In the genomic region with DNA sequence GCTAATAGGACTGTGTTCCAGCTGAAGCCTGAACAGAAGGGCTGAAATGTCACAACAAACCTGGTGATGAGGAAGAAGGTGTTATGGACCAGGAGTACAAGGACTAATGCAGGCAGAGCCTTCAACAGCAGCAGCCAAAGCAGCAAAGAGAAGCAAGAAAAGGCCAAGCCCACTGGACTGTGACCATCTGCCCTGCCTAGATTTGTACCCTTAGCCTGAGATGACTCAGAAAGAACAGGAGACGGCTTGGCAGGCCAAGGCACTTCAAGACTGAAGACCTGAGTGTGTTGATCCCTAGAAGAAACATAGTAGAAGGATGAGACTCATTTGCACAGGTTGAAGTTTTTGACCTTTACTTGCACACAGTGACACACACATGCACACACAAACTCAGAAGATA, we compare ENCODE assay signal across 27 mouse cellular contexts.
DNase-seq lines count a peak whose midpoint lies in the region; ATAC-seq and TF ChIP-seq lines count a peak whose summit lies in the region.
"Had no signal": no experiment of that assay in that cellular context is flagged by ENCODE, and none has a peak within 500 bp of the region (broad histone marks: within the 10 kb centered on the region; RNA-seq: fewer than 3 reads in every experiment).

No protein-coding gene starts in this region.

- H3K36me3 ChIP-seq in stomach, postnatal 0 days (ENCODE audit: control insufficient read depth, insufficient read depth, low read length) = peaks cover 7% of the 10 kb centered on the region

- TF ChIP-seq EP300 in stomach, postnatal 0 days (optimal IDR thresholded peaks at IDR 0.05) = no peak

- no peak overlapping the region for H3K4me3 ChIP-seq in stomach, postnatal 0 days (ENCODE audit: low read depth, low read length)
- H3K4me3 ChIP-seq: embryonic facial prominence, embryonic 12.5 days; embryonic facial prominence, embryonic 15.5 days; gastrocnemius, adult 2 months; heart, embryonic 12.5 days; heart, embryonic 15.5 days; hindbrain, embryonic 10.5 days; hindbrain, embryonic 13.5 days had no signal

- peak; percentile 74; the same call in 1 of the 2 replicates for ATAC-seq in stomach, postnatal 0 days (ENCODE audit: low FRiP score, low TSS enrichment)
- no peak for ATAC-seq in megakaryocyte progenitor cell, adult 5-6 weeks (replicated peaks; ENCODE audit: poor library complexity)
- ATAC-seq in granulocyte monocyte progenitor cell, adult 5-6 weeks (replicated peaks; ENCODE audit: poor library complexity, severe bottlenecking) = no peak
- ATAC-seq: forebrain, embryonic 14.5 days; forebrain, postnatal 0 days; hindbrain, embryonic 16.5 days had no signal

- 74% methylated on average over 1 of the region's 1 CpGs for WGBS in stomach, postnatal 0 days

- peak; percentile 49 for DNase-seq in kidney, adult 9 months
- DNase-seq in kidney, postnatal 25 days = no peak
- peak; percentile 18 for DNase-seq in A20 (ENCODE audit: low read depth, low spot score)
- peak; percentile 20 for DNase-seq in NIH3T3 (ENCODE audit: low read depth)
- peak; percentile 27 for DNase-seq in stomach, postnatal 0 days (ENCODE audit: low spot score)
- DNase-seq: adrenal gland, postnatal 10 days; adrenal gland, postnatal 36 days; B cell, adult 2 months; cerebellum, adult 18-20 months; cerebellum, adult 9-10 months; cerebellum, postnatal 14 days; forebrain, postnatal 0 days; gastrocnemius, adult 2 months; gastrocnemius, postnatal 14 days; heart, adult 18-20 months; heart, postnatal 10 days; heart, postnatal 36 days had no signal

- H3K9me3 ChIP-seq in stomach, postnatal 0 days (ENCODE audit: control insufficient read depth, low read length) = no peaks in the 10 kb centered on the region
- H3K9me3 ChIP-seq: embryonic facial prominence, embryonic 12.5 days; embryonic facial prominence, embryonic 15.5 days; heart, embryonic 12.5 days; heart, embryonic 15.5 days; hindbrain, embryonic 10.5 days; hindbrain, embryonic 13.5 days had no signal

- H3K4me2 ChIP-seq in stomach, postnatal 0 days (replicated peaks; ENCODE audit: low read depth) = no peak overlapping the region
- H3K4me2 ChIP-seq: embryonic facial prominence, embryonic 12.5 days; embryonic facial prominence, embryonic 15.5 days; heart, embryonic 12.5 days; heart, embryonic 15.5 days; hindbrain, embryonic 13.5 days had no signal

- no peak for TF ChIP-seq CTCF in stomach, postnatal 0 days (IDR thresholded peaks at IDR 0.05; ENCODE audit: low read depth)

- no peak overlapping the region for H3K9ac ChIP-seq in stomach, postnatal 0 days (ENCODE audit: low read length)
- H3K9ac ChIP-seq: embryonic facial prominence, embryonic 12.5 days; embryonic facial prominence, embryonic 15.5 days; forebrain, postnatal 0 days; heart, embryonic 12.5 days; heart, embryonic 15.5 days; hindbrain, embryonic 13.5 days had no signal

- no peak overlapping the region for H3K27ac ChIP-seq in stomach, postnatal 0 days (replicated peaks)
- H3K27ac ChIP-seq: embryonic facial prominence, embryonic 12.5 days; embryonic facial prominence, embryonic 15.5 days; gastrocnemius, adult 2 months; heart, embryonic 15.5 days; hindbrain, embryonic 10.5 days; hindbrain, embryonic 13.5 days had no signal

- H3K4me1 ChIP-seq in stomach, postnatal 0 days (replicated peaks; ENCODE audit: control insufficient read depth, insufficient read depth) = no peaks in the 10 kb centered on the region
- H3K4me1 ChIP-seq: embryonic facial prominence, embryonic 12.5 days; embryonic facial prominence, embryonic 15.5 days; heart, embryonic 12.5 days; heart, embryonic 15.5 days; hindbrain, embryonic 10.5 days; hindbrain, embryonic 13.5 days had no signal

- no peaks in the 10 kb centered on the region for H3K27me3 ChIP-seq in stomach, postnatal 0 days (ENCODE audit: control insufficient read depth, insufficient read depth, low read length)
- H3K27me3 ChIP-seq: embryonic facial prominence, embryonic 12.5 days; embryonic facial prominence, embryonic 15.5 days; heart, embryonic 12.5 days; heart, embryonic 15.5 days; hindbrain, embryonic 13.5 days had no signal

Comparison
In these comparisons a context has a peak if more than half of its experiments do, and no peak if none do; other contexts are left out.
1. DNase-seq: peak in kidney, adult 9 months (single experiment), A20 (single experiment), NIH3T3 (single experiment) and stomach, postnatal 0 days (single experiment); none in kidney, postnatal 25 days (0 of 2).